Mouse (Mus musculus): ENCODE measurements around the gene Cs. TPM values are rescaled to one million over a fixed set of nuclear protein-coding genes. Genes with fewer than 3 reads are reported as not detected.
A peak's percentile ranks its signal among the peaks of the same experiment; 100 is the strongest.

Gene Cs
- total RNA-seq, 2 experiments from 2014 or later, result 287 to 288 TPM

DNA sequence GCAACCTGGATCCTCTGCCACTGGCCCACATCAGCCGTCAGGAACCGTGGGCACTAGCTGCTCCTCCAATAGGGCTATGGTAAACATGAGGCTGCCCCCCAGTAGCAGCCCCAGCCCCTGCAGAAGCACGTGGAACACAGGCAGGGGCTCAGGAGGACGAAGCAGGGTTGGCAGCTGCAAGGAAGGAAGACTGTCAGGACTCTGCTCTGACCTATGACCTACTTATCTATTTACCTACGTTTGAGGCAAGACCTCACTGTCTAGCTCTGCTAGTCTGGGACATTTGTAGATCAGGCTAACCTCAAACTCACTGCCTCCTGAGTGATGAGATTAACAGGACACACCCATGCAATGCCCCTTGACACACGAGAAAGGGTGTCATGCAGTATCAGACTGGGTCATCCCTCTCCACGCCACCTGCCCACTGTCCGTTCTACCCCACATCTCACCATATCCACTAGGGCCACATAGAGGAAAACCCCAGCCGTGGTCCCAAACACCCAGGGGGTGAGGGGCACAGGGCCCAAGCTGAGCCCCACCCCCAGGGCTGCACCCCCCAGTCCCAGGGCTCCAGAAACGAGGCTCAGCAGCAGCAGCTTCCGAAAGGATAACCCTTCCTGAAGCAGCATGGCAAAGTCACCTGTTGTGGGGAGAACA lies 58.6 kb downstream of the Cs start:
- intact Hi-C loops (cut with DNase I), result no loop called here
- DNase-seq (ENCODE audit: extremely low spot score in 1 of 2, low spot score in 2 of 2), result no peak

GRCm38 (mm10) chr10:128396716-128397264 lies 59.3 kb downstream of the Cs start:
- intact Hi-C loops (cut with DNase I), result no loop called here
- no peak for DNase-seq (ENCODE audit: extremely low spot score in 1 of 2, low spot score in 2 of 2)

GRCm38 (mm10) chr10:128397466-128397865 lies 59.9 kb downstream of the Cs start:
- no peak for DNase-seq (ENCODE audit: extremely low spot score in 1 of 2, low spot score in 2 of 2)

GRCm38 (mm10) chr10:128400338-128400737 lies 62.8 kb downstream of the Cs start:
- intact Hi-C loops (cut with DNase I), result no loop called here

More at GRCm38 (mm10) chr10:128397466-128397865, 59.9 kb downstream of the Cs start:
- intact Hi-C loops (cut with DNase I), result no loop called here

DNA sequence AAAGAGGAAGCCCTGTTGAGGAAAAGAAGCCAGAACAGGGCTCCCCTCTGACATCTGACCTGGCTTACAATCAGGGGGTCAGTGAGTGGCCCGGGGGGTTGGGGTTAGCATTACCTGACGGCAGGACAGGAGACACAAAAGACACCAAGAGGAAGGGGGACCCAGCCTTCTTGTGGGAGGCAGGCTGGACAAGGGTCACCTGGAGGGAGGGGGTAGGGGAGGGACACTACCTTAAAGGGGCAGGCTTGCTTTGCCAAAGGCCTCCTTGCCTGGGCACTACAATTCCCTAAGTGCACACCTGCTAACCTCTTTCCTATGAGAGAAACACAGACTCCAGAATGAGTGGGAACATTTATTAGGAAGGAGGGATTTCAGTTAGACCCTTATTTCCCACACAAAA lies 63.5 kb downstream of the Cs start, which contains the start of gene Slc39a5:
Gene Slc39a5, minus strand, starts transcription at position 174 of the 400 bp plus-strand sequence.
- intact Hi-C loops (cut with DNase I), result no loop called here
- DNase-seq (ENCODE audit: extremely low spot score in 1 of 2, low spot score in 2 of 2), result no peak

More at GRCm38 (mm10) chr10:128400338-128400737, 62.8 kb downstream of the Cs start:
- no peak for DNase-seq (ENCODE audit: extremely low spot score in 1 of 2, low spot score in 2 of 2)

- DNase-seq (ENCODE audit: extremely low spot score in 1 of 2, low spot score in 2 of 2), result no peak
- intact Hi-C loops (cut with DNase I), result no loop called here
Observed at GRCm38 (mm10) chr10:128401638-128402037, 64.1 kb downstream of the Cs start.

DNA sequence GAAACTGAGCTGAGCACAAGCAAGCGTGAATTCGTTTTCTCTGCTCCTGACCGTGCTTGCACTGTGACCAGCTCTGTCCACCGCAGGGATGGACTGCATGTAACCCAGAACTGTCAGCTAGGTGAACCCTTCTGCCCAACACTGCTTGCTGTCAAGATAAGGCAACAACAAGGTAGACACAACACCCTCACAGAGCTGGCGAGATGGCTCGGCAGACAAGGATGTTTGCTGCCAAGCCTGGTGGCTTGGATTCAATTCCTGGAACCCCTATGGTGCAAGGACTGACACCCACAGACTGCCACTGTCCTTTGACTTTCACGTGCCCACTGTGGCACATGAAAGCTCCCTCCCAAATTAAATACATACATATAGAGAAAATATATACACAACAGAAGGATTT lies 66.4 kb downstream of the Cs start:
- intact Hi-C loops (cut with DNase I), result no loop called here

DNA sequence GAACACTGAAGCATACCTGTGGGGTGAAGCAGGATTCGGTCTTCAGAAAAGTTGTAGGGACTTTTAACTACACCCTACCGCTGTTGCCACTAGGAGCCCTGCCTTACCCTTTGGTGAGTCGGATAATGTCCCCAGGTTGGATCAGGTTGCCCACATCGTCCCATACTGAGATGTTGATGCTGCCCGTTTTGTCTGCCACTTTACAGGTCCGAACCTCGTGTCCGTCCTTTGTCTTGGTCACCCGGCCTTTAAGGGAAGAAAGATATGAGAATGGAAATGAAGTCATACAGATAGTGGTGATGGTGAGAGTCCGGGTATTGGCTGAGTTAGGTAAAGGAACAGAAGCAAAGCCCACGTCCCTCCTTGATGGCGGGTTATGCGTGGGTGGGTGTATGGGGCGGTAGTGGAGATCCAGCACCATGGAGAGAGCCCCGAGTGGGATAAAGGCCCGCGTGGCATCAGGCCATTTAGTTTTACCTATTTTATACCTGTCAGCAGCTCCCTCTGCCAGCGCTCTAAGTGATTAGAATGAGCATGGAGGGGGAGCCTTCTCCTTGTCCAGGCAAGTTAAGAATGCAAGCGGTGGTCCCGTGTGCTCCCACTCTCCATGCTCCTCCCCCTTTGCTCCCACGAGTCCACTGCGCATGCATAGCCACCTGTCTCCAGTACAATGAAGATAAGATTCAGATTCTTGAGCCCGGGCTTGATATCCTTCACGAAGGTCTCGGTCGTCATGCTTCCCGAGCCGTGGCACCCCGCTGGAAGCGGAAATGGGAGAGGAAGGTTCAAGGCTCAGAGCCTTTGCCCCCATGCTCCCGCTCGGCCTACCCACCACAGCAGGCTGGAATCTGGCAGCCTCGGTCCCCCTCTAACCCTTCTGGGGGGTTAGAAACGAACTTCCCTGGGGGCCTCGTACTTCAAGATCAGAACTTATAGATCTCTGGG lies 71.3 kb downstream of the Cs start:
- intact Hi-C loops (cut with DNase I), result no loop called here
- peak; percentile 44 to 71 for DNase-seq (ENCODE audit: extremely low spot score in 1 of 2, low spot score in 2 of 2)

More for the DNA sequence above, 66.4 kb downstream of the Cs start:
- no peak for DNase-seq (ENCODE audit: extremely low spot score in 1 of 2, low spot score in 2 of 2)

GRCm38 (mm10) chr10:128409692-128410559 lies 72.4 kb downstream of the Cs start:
- intact Hi-C loops (cut with DNase I), result loop anchor here (5.0 kb wide), 1 partner anchor 47 kb away; the partner anchor contains the start of gene Smarcc2
- peak; percentile 98 for DNase-seq (ENCODE audit: extremely low spot score in 1 of 2, low spot score in 2 of 2)

DNA sequence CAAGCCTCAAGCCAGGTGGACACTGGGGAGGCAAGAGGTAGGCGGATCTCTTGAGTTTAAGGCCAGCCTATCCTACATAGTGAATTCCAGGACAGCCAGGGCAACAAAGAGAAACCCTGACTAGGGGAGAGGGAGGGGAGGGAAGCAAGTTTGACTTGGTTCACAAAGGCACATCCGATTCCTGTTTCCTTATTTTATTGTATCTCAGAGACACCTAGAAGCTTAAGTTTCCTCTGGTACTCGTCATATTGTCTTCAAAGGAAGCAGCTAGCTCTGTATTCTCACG lies 73.0 kb downstream of the Cs start:
- intact Hi-C loops (cut with DNase I), result loop anchor here (5.0 kb wide), 1 partner anchor 47 kb away; the partner anchor contains the start of gene Smarcc2
- no peak for DNase-seq (ENCODE audit: extremely low spot score in 1 of 2, low spot score in 2 of 2)

DNA sequence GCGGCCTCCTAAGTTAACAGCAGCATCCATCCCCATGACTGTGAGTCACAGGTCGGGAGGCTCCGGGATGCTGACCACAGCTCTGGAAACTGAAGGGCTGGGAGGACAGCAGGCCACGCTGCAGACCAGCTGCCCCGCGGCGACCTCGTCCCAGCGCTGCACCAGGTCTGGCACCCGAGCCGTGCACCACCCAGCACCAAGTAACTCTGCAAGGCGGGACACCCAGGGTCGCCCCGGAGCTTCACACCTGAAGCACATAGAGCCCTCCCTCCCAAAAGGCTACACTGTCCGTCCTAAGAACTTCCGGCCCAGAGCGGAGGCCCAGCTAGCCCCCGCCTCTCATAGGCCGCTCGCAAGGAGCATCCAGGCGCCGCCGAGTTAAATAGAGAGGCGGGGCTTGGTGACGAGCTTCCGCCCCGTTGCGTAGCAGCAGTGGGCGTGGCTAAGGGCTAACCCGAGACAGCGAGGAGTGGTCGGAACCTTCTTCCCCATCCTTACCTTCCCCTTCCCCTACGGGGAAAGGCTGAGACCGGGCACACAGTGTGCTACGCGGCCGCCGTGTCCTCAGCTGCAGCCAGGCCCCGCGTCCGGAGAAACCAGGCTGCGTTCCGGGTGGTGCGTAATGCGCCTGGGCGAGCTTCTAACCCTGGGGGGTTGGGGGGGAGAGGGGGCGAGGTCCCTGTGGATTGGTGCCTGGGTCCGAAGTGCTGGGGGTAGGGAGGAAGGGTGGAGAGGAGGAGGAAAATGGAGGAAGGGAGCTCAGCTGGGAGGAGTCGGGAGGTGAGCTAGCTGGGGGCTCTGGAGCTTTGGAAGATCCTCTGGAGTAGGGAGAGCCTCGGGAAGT lies 73.9 kb downstream of the Cs start, which contains the start of the genes Nabp2 and Rnf41:
Gene Nabp2, minus strand, starts transcription at position 282 of the 844 bp plus-strand sequence.
Gene Rnf41, plus strand, starts transcription at position 447 of the 844 bp plus-strand sequence.
- DNase-seq (ENCODE audit: extremely low spot score in 1 of 2, low spot score in 2 of 2), result peak; percentile 96 to 98
- intact Hi-C loops (cut with DNase I), result loop anchor here (5.0 kb wide), 1 partner anchor 46 kb away; the partner anchor contains the start of gene Smarcc2

- DNase-seq (ENCODE audit: extremely low spot score in 1 of 2, low spot score in 2 of 2), result peak in 1 of 2 experiments; percentile 62
- intact Hi-C loops (cut with DNase I), result loop anchor here (5.0 kb wide), 1 partner anchor 45 kb away; the partner anchor contains the start of gene Smarcc2
Observed at GRCm38 (mm10) chr10:128412055-128412381, 74.5 kb downstream of the Cs start.

Small RNA genes lying within 50 kb of the gene (microRNA-seq; reads per million reads assigned to microRNA genes)
- not detected for gene Gm25361
- gene Gm26308, result not detected
- gene Mir6914, result not detected
- gene Mir6915, result 9.2 reads per million, percentile 29 among the genes with 10 or more reads in this experiment

Other genes starting within 250 kb of the Cs start
- gene Baz2a, start 246.2 kb upstream of the Cs start, total RNA-seq (2021), result 10 to 100 TPM; 29.5 to 31.3 TPM
- gene Rbms2, start 157.4 kb upstream of the Cs start, total RNA-seq (2021), result 10 to 100 TPM; 10.7 to 11.6 TPM
- gene Gls2, start 143.3 kb upstream of the Cs start, total RNA-seq (2021), result 10 to 100 TPM; 17.8 to 18.7 TPM
- 10 to 100 TPM; 11.5 to 12.6 TPM for gene Spryd4, start 125.9 kb upstream of the Cs start, total RNA-seq (2021)
- gene Mip, start 111.9 kb upstream of the Cs start, total RNA-seq (2021), result not detected
- 1 to 10 TPM; 8.3 to 9.7 TPM for gene Timeless, start 105.7 kb upstream of the Cs start, total RNA-seq (2021)
- not detected for gene Apon, start 83.6 kb upstream of the Cs start, total RNA-seq (2021)
- gene Apof, start 69.1 kb upstream of the Cs start, total RNA-seq (2021), result not detected
- 10 to 100 TPM; 20.2 to 26.0 TPM for gene Stat2, start 67.2 kb upstream of the Cs start, total RNA-seq (2021)
- gene Il23a, start 39.0 kb upstream of the Cs start, total RNA-seq (2021), result under 1 TPM; 0.43 to 0.58 TPM
- gene Pan2, start 34.4 kb upstream of the Cs start, total RNA-seq (2021), result 10 to 100 TPM; 13.0 to 14.1 TPM
- 10 to 100 TPM; 64.4 to 69.7 TPM for gene Cnpy2, start 15.3 kb upstream of the Cs start, total RNA-seq (2021)
- gene Coq10a, start 31.3 kb downstream of the Cs start, total RNA-seq (2021), result 10 to 100 TPM; 69.8 to 74.6 TPM
- gene Ankrd52, start 39.4 kb downstream of the Cs start, total RNA-seq (2021), result 10 to 100 TPM; 74.4 TPM
- under 1 TPM; 0.56 to 0.69 TPM for gene Slc39a5, start 63.5 kb downstream of the Cs start, total RNA-seq (2021)
- gene Nabp2, start 73.8 kb downstream of the Cs start, total RNA-seq (2021), result 10 to 100 TPM; 88.5 to 93.8 TPM
- 10 to 100 TPM; 79.3 to 81.6 TPM for gene Rnf41, start 73.9 kb downstream of the Cs start, total RNA-seq (2021)
- 100 to 1,000 TPM; 204 to 226 TPM for gene Smarcc2, start 121.5 kb downstream of the Cs start, total RNA-seq (2021)
- 100 to 1,000 TPM; 602 to 610 TPM for gene Myl6, start 156.4 kb downstream of the Cs start, total RNA-seq (2021)
- 10 to 100 TPM; 30.9 to 34.1 TPM for gene Myl6b, start 161.0 kb downstream of the Cs start, total RNA-seq (2021)
- 1 to 10 TPM; 8.9 to 9.3 TPM for gene Esyt1, start 188.1 kb downstream of the Cs start, total RNA-seq (2021)
- gene Zc3h10, start 210.0 kb downstream of the Cs start, total RNA-seq (2021), result 10 to 100 TPM; 10.8 to 10.9 TPM
- gene Rpl41, start 211.6 kb downstream of the Cs start, total RNA-seq (2021), result 1,000 to 10,000 TPM; 2,483 to 2,553 TPM
- gene Pa2g4, start 228.3 kb downstream of the Cs start, total RNA-seq (2021), result 10 to 100 TPM; 80.0 to 83.7 TPM